Mouse (Mus musculus) forebrain, embryonic 15.5 days (tissue): ENCODE data around the gene Tuft1. TPM values are rescaled to one million over a fixed set of nuclear protein-coding genes. Genes with fewer than 3 reads are reported as not detected.

Experiments used
- ATAC-seq: fragments of 200-750 bp; cut with Nextera tagmentation; replicated peaks from 2 replicates; pipeline ENCODE4 v1.8.0; 2017; ENCODE audit warnings: mild to moderate bottlenecking, moderate TSS enrichment, moderate library complexity
- H3K27ac ChIP-seq: fragments of 300-500 bp; sonication (generic); replicated peaks from 2 replicates; pipeline ENCODE4 v1.5.1; 2015; ENCODE audit warnings: mild to moderate bottlenecking, inconsistent platforms
- H3K27me3 ChIP-seq: fragments of 300-500 bp; sonication (generic); 2 replicates; pipeline ENCODE4 v1.6.1; 2015; ENCODE audit warnings: inconsistent platforms
- H3K36me3 ChIP-seq: fragments of 300-500 bp; sonication (generic); 2 replicates; pipeline ENCODE4 v1.6.1; 2015; ENCODE audit warnings: mild to moderate bottlenecking, inconsistent platforms
- H3K4me1 ChIP-seq: fragments of 300-500 bp; sonication (generic); 2 replicates; pipeline ENCODE4 v1.6.1; 2015; ENCODE audit warnings: inconsistent platforms
- H3K4me2 ChIP-seq: fragments of 300-500 bp; sonication (generic); replicated peaks from 2 replicates; pipeline ENCODE4 v1.6.1; 2015; ENCODE audit warnings: mild to moderate bottlenecking, inconsistent platforms
- H3K4me3 ChIP-seq: fragments of 300-500 bp; sonication (generic); 2 replicates; pipeline ENCODE4 v1.5.1; 2015; ENCODE audit warnings: mild to moderate bottlenecking, inconsistent platforms
- H3K9ac ChIP-seq: fragments of 300-500 bp; sonication (generic); replicated peaks from 2 replicates; pipeline ENCODE4 v1.6.1; 2015; ENCODE audit warnings: mild to moderate bottlenecking, inconsistent platforms
- H3K9me3 ChIP-seq: fragments of 300-500 bp; sonication (generic); 2 replicates; pipeline ENCODE4 v1.6.1; 2016; ENCODE audit warnings: inconsistent platforms
- WGBS: fragments of 180-500 bp; shearing (Covaris S2); methylation state at CpG from one replicate; pipeline ENCODE4 v1.1.7; 2015; ENCODE audit warnings: mixed read lengths; 5-methylcytosine and 5-hydroxymethylcytosine counted together
- polyA plus RNA-seq: library from polyadenylated mRNA; unstranded; fragments of >200 nt; fragmentation: Nextera tagmentation; extraction: Ambion mirVana; gene quantifications from 2 replicates; pipeline ENCODE4 v1.2.1, GENCODE M21; 2015

Gene Tuft1
- polyA plus RNA-seq, 1 experiment from 2014 or later = 4.1 TPM

GRCm38 (mm10) chr3:94581138-94581780 lies 77.4 kb downstream of the Tuft1 start:
- H3K27me3 ChIP-seq = no peaks in the 10 kb centered on the region
- H3K4me3 ChIP-seq = peak overlapping the region; percentile 91
- H3K36me3 ChIP-seq = no peaks in the 10 kb centered on the region
- H3K4me1 ChIP-seq = peaks cover 34% of the 10 kb centered on the region
- 2% methylated on average over 16 of the region's 16 CpGs for WGBS
- H3K9me3 ChIP-seq = no peaks in the 10 kb centered on the region
- H3K27ac ChIP-seq = peak overlapping the region; percentile 93
- peak overlapping the region; percentile 92 for H3K9ac ChIP-seq
- no peak for ATAC-seq
- peak overlapping the region; percentile 82 for H3K4me2 ChIP-seq

- H3K36me3 ChIP-seq = no peaks in the 10 kb centered on the region
- no peak overlapping the region for H3K4me3 ChIP-seq
These were observed 84.2 kb downstream of the Tuft1 start for GRCm38 (mm10) chr3:94574506-94574905.

GRCm38 (mm10) chr3:94567242-94567641 lies 91.4 kb downstream of the Tuft1 start:
- Histone ChIP-seq H3K4me1 (0 out of 2 replicates have a peak, but pooled peaks cover 4% of the 10 kb centered on the region), H3K36me3 (no peaks in the 10 kb centered on the region), H3K4me2 (no peak overlapping the region), H3K27me3 (no peaks in the 10 kb centered on the region), H3K4me3 (no peak overlapping the region), H3K9ac (no peak overlapping the region), H3K27ac (no peak overlapping the region), H3K9me3 (no peaks in the 10 kb centered on the region)
- ATAC-seq = no peak
- WGBS = 45% methylated on average over 2 of the region's 2 CpGs

More at GRCm38 (mm10) chr3:94574506-94574905, 84.2 kb downstream of the Tuft1 start:
- WGBS = 90% methylated on average over 6 of the region's 6 CpGs
- Histone ChIP-seq H3K27me3 (no peaks in the 10 kb centered on the region), H3K4me2 (no peak overlapping the region), H3K4me1 (peaks cover 17% of the 10 kb centered on the region), H3K9ac (no peak overlapping the region), H3K27ac (no peak overlapping the region), H3K9me3 (no peaks in the 10 kb centered on the region)
- ATAC-seq = no peak

DNA sequence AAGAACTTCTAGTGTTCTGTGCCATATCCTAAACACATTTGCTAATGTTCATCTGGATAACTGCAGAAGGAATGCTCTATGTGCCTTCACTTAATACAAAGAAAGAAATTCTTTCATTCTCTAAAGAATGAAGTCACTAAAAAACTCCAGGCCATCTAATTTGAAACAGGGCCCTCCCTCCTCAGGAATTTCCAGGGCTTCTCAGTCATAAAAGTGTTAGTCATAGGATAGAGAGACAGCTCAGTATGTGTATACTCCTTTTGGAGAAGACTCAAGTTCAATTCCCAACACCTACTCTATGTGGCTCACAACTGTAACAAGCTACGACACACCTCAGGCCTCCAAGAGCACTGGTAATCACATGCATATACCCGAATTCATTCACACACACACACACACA lies 93.1 kb downstream of the Tuft1 start:
- Histone ChIP-seq H3K4me3 (no peak overlapping the region), H3K4me1 (0 out of 2 replicates have a peak, but pooled peaks cover 4% of the 10 kb centered on the region), H3K36me3 (no peaks in the 10 kb centered on the region), H3K27me3 (no peaks in the 10 kb centered on the region), H3K9me3 (no peaks in the 10 kb centered on the region), H3K27ac (no peak overlapping the region), H3K9ac (no peak overlapping the region), H3K4me2 (no peak overlapping the region)
- WGBS = 54% methylated on average over 2 of the region's 2 CpGs
- ATAC-seq = no peak

GRCm38 (mm10) chr3:94565127-94565526 lies 93.5 kb downstream of the Tuft1 start:
- Histone ChIP-seq H3K27me3 (no peaks in the 10 kb centered on the region), H3K4me2 (no peak overlapping the region), H3K4me1 (0 out of 2 replicates have a peak, but pooled peaks cover 4% of the 10 kb centered on the region), H3K9me3 (no peaks in the 10 kb centered on the region), H3K27ac (no peak overlapping the region), H3K9ac (no peak overlapping the region), H3K4me3 (no peak overlapping the region), H3K36me3 (no peaks in the 10 kb centered on the region)
- no peak for ATAC-seq
- 49% methylated on average over 3 of the region's 3 CpGs for WGBS

DNA sequence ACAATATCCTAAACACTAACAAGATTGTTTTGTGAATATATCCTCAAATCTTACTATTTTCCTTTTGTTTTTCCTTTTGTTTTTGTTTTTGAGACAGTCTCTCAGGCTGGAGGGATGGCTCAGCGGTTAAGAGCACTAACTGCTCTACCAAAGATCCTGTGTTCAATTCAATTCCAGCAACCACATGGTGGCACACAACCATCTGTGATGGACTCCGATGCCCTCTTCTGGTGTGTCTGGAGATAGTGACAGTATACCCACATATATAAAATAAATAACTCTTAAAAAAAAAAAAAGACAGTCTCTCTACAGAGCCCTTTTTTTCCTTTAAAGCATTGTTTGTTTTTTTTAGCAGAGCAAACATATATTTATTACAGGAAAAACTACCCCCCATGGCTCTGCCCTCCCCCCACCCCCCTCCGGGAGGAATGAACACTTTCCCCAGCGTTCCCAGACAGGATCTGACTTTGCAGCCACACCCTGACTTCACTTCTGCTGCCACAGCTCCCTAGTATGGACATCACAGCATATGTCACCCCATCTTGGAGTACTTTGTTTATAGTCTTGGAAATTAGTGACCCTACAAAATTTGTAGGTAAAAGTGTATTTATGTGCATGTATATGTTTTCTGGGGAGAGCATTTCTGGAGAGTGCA lies 94.2 kb downstream of the Tuft1 start:
- H3K36me3 ChIP-seq = peaks cover 5% of the 10 kb centered on the region
- H3K27ac ChIP-seq = no peak overlapping the region
- 89% methylated on average over 4 of the region's 4 CpGs for WGBS
- H3K9ac ChIP-seq = no peak overlapping the region
- no peak overlapping the region for H3K4me3 ChIP-seq
- H3K27me3 ChIP-seq = no peaks in the 10 kb centered on the region
- H3K9me3 ChIP-seq = no peaks in the 10 kb centered on the region
- no peak overlapping the region for H3K4me2 ChIP-seq
- no peak for ATAC-seq
- H3K4me1 ChIP-seq = 0 out of 2 replicates have a peak, but pooled peaks cover 4% of the 10 kb centered on the region

DNA sequence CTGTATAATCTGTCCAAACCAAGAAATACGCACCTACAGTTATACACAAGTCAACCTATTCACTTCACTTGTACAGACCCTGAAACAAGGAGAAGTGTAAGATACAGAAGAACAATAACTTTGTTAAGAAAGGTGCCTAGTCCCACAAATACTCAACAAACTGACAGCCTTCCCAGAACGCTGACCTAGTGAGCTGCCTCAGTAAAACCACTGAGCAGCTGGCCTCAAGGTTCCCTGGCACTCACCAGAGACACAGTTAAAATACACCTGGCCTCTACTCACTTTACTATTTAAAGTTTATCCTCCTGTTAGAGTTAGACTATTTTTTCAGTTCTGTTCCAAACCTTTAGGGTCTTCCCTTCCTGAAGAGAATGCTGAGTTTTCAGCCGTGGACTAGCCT lies 95.5 kb downstream of the Tuft1 start:
- ATAC-seq = no peak
- Histone ChIP-seq H3K9me3 (no peaks in the 10 kb centered on the region), H3K27ac (no peak overlapping the region), H3K27me3 (no peaks in the 10 kb centered on the region), H3K4me2 (no peak overlapping the region), H3K4me1 (0 out of 2 replicates have a peak, but pooled peaks cover 4% of the 10 kb centered on the region), H3K9ac (no peak overlapping the region), H3K36me3 (peaks cover 15% of the 10 kb centered on the region), H3K4me3 (no peak overlapping the region)
- 92% methylated on average over 3 of the region's 3 CpGs for WGBS

Other genes starting within 250 kb of the Tuft1 start
- 65.3 and 65.9 TPM in 2 replicates for gene Tdrkh, start 245.6 kb downstream of the Tuft1 start, polyA plus RNA-seq
- gene Mrpl9, start 215.6 kb downstream of the Tuft1 start, polyA plus RNA-seq = 61.7 and 62.7 TPM in 2 replicates
- 1.6 and 1.7 TPM in 2 replicates for gene Oaz3, start 215.0 kb downstream of the Tuft1 start, polyA plus RNA-seq
- gene Celf3, start 180.6 kb downstream of the Tuft1 start, polyA plus RNA-seq = 331 and 337 TPM in 2 replicates
- gene Riiad1, start 178.5 kb downstream of the Tuft1 start, polyA plus RNA-seq = 14.1 and 18.0 TPM in 2 replicates
- gene Snx27, start 76.2 kb downstream of the Tuft1 start, polyA plus RNA-seq = 81.1 and 86.6 TPM in 2 replicates
- not detected in 2 replicates for gene Gm10972, start 15.8 kb downstream of the Tuft1 start, polyA plus RNA-seq
- gene Selenbp2, start 34.7 kb upstream of the Tuft1 start, polyA plus RNA-seq = 0.48 and 0.78 TPM in 2 replicates
- 4.8 and 5.8 TPM in 2 replicates for gene Cgn, start 127.6 kb upstream of the Tuft1 start, polyA plus RNA-seq
- 24.7 and 26.5 TPM in 2 replicates for gene Pogz, start 178.7 kb upstream of the Tuft1 start, polyA plus RNA-seq
- 380 and 393 TPM in 2 replicates for gene Psmb4, start 228.1 kb upstream of the Tuft1 start, polyA plus RNA-seq